Mouse (Mus musculus): ENCODE data around the gene Thap2. TPM values are rescaled to one million over a fixed set of nuclear protein-coding genes. Genes with fewer than 3 reads are reported as not detected.

Gene Thap2
- total and polyA plus RNA-seq, 3 experiments: 5.0 to 9.3 (median 7.9) TPM

DNA sequence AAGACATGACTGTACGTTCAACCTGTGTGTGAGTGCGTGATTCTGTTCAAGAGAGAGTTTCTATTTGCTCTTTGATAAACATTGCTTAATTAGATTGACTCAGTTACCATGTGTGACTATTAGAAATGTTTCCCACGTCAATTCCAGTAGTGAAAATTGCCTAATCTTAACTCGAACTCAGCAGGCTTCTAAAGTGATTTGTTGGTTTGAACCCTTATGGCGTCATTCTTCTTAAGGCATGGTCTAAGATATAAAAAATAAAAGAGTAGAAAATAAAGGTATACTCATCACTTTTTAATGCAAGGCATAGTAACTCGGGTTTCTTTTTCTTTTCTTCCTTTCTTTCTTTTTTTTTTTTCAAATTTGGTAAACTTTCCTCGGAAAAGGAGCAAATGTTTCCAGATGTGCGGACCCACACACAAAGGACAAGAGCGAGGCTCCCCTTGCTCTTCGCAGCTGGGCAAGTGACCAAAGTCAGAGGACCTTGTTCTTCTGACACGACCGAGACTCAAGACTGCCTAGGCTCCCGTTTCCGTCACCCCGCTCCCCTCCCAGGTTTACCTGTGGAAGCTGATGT, 511 bp downstream of the Thap2 start:
- Histone ChIP-seq H3K27me3 (ENCODE audit: control insufficient read depth, insufficient read depth, low read length) (no peaks in the 10 kb centered on the region), H3K9ac (ENCODE audit: low read depth, low read length) (peak overlapping the region; percentile 89), H3K36me3 (ENCODE audit: control insufficient read depth, insufficient read depth, low read length) (peaks cover 22% of the 10 kb centered on the region), H3K4me3 (peak overlapping the region; percentile 83), H3K79me2 (replicated peaks; ENCODE audit: control insufficient read depth, insufficient read depth, low read length) (peaks cover 2% of the 10 kb centered on the region; the same call in 1 of the 2 replicates), H3K27ac (peak overlapping the region; percentile 88), H3K4me1 (ENCODE audit: control insufficient read depth, insufficient read depth, low read length) (peaks cover 9% of the 10 kb centered on the region)
- no peak for DNase-seq
- intact Hi-C loops (cut with DNase I): loop anchor here (1.0 to 5.0 kb wide), 4 partner anchors 21 to 131 kb away; partner anchors contain the start of genes Rab21, Tbc1d15 and Tmem19
- WGBS: 1% methylated on average over 15 of the region's 15 CpGs
- 0 out of 2 replicates have a peak, but pooled peaks have one; percentile 14 for TF ChIP-seq POLR2A (IDR thresholded peaks at IDR 0.05; ENCODE audit: insufficient read depth, low read depth, low read length)
- no peak for TF ChIP-seq EP300 (IDR thresholded peaks at IDR 0.05; ENCODE audit: insufficient read depth, low read depth, low read length)

DNA sequence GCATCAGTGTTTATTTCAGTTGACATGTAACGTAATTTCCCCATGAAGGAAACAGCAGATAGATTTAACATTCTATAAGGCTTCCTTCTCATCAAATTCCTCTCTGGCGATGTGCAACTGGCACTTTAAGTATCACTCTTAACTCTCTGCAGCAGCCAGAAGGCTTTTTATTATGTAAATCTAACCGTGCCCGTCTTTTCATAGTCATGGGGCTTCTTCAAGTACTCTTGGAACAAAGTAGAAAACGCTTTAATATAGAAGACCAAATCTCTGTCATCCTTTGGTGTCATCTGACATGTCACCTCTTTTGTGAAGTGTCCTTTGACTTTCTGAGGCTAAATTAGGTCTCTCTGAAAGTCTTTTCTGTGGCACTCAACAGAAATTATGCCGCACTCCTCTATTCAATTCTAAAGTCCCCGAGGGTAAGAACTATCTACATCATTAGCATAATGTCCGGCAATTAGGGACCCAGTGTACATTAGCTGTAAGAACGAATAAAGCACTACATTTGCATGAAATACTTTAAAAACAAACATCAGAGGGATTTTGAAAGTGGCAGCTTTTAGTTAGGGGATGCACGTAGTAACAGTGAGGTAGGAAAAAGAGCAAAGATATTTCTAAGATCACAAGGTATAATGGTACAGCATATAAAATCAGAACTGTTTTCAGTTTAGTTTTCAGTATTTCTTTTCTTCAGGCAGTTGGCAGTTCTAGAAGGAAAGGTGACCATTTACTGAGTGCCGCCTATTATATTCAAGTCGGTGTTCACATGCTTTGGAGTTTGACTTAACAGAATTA, 1.2 kb downstream of the Thap2 start:
- H3K79me2 ChIP-seq (replicated peaks; ENCODE audit: control insufficient read depth, insufficient read depth, low read length): peaks cover 2% of the 10 kb centered on the region; the same call in 1 of the 2 replicates
- peak overlapping the region; percentile 88 for H3K27ac ChIP-seq
- peaks cover 10% of the 10 kb centered on the region for H3K4me1 ChIP-seq (ENCODE audit: control insufficient read depth, insufficient read depth, low read length)
- WGBS: 33% methylated on average over 12 of the region's 12 CpGs
- TF ChIP-seq POLR2A (IDR thresholded peaks at IDR 0.05; ENCODE audit: insufficient read depth, low read depth, low read length) (no peak), CTCF (IDR thresholded peaks at IDR 0.05) (no peak), EP300 (IDR thresholded peaks at IDR 0.05; ENCODE audit: insufficient read depth, low read depth, low read length) (no peak)
- DNase-seq: no peak
- intact Hi-C loops (cut with DNase I): loop anchor here (5.0 kb wide), 1 partner anchor 131 kb away; the partner anchor contains the start of gene Tbc1d15
- no peak overlapping the region for H3K9ac ChIP-seq (ENCODE audit: low read depth, low read length)
- peak overlapping the region; percentile 83 for H3K4me3 ChIP-seq
- H3K36me3 ChIP-seq (ENCODE audit: control insufficient read depth, insufficient read depth, low read length): peaks cover 19% of the 10 kb centered on the region
- no peaks in the 10 kb centered on the region for H3K27me3 ChIP-seq (ENCODE audit: control insufficient read depth, insufficient read depth, low read length)

DNA sequence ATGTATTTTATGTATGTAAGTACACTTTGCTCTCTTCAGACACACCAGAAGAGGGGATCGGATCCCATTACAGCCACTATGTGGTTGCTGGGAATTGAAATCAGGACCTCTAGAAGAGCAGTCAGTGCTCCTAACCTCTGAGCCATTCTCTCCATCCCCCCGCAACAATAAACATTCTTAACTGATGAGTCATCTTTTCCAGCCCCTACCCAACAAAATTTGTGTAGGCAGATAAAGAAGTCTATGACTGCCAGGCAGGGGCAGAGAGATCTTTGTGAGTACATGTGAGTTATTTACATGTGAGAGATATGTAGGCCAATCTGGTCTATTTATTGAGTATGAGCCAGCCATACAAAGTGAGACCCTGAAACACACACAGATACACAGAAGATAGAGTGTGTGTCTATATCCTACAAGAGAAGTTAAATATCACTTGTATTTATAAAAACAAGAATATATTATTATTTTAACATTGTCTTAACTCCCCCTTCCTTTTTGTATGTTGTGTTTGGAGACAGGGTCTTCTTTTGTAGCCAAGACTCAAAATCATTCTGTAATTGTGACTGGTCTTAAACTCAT, 2.6 kb downstream of the Thap2 start:
- no peak overlapping the region for H3K27ac ChIP-seq
- TF ChIP-seq CTCF (IDR thresholded peaks at IDR 0.05) (no peak), POLR2A (IDR thresholded peaks at IDR 0.05; ENCODE audit: insufficient read depth, low read depth, low read length) (no peak), EP300 (IDR thresholded peaks at IDR 0.05; ENCODE audit: insufficient read depth, low read depth, low read length) (no peak)
- peaks cover 11% of the 10 kb centered on the region for H3K36me3 ChIP-seq (ENCODE audit: control insufficient read depth, insufficient read depth, low read length)
- H3K27me3 ChIP-seq (ENCODE audit: control insufficient read depth, insufficient read depth, low read length): no peaks in the 10 kb centered on the region
- no peak overlapping the region for H3K9ac ChIP-seq (ENCODE audit: low read depth, low read length)
- H3K4me1 ChIP-seq (ENCODE audit: control insufficient read depth, insufficient read depth, low read length): peaks cover 7% of the 10 kb centered on the region
- no peak for DNase-seq
- H3K4me3 ChIP-seq: no peak overlapping the region
- 88% methylated on average over 2 of the region's 2 CpGs for WGBS
- intact Hi-C loops (cut with DNase I): loop anchor here (5.0 kb wide), 1 partner anchor 129 kb away; the partner anchor contains the start of gene Tbc1d15
- H3K79me2 ChIP-seq (replicated peaks; ENCODE audit: control insufficient read depth, insufficient read depth, low read length): peaks cover 2% of the 10 kb centered on the region; the same call in 1 of the 2 replicates

DNA sequence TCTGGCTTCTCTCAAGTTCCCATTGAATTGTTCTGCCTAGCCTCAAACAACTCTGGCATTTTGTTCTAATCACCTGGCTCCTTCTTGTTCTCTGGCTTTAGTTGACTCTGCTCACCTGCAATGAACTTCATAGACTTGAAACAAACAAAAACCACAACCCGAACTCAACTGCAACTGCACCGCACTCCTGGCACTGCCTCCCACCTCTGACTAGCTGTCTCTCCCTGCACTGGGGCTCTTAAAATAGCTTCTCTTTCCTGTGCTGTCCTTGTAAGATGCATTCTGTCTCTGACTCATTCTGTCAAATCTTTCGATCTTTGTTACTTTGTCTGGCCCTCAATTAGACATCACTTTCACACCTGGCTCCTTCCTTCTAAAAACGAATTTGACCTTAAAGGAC, 21.1 kb downstream of the Thap2 start:
- TF ChIP-seq POLR2A (IDR thresholded peaks at IDR 0.05; ENCODE audit: insufficient read depth, low read depth, low read length) (no peak), CTCF (IDR thresholded peaks at IDR 0.05) (no peak), EP300 (IDR thresholded peaks at IDR 0.05; ENCODE audit: insufficient read depth, low read depth, low read length) (no peak)
- no peak for DNase-seq

DNA sequence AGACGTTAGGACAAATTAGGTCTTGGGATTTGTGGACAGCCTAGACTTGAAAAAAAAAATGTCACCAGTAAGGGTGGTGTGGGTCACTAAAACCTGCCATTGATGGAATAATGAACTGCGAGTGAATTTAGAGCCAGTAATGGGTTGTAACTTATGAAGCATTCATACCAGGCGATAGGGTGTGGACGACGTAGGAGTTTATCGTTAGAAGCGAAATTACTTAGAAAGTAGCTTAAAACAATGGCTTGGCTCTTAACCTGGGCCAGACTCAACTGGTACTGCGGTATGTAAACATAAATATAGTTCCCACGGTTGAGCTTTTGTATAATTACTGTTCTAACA, 21.6 kb downstream of the Thap2 start:
- Histone ChIP-seq H3K36me3 (ENCODE audit: control insufficient read depth, insufficient read depth, low read length) (no peaks in the 10 kb centered on the region), H3K79me2 (replicated peaks; ENCODE audit: control insufficient read depth, insufficient read depth, low read length) (no peaks in the 10 kb centered on the region), H3K4me3 (peak overlapping the region; percentile 69), H3K4me1 (ENCODE audit: control insufficient read depth, insufficient read depth, low read length) (no peaks in the 10 kb centered on the region), H3K9ac (ENCODE audit: low read depth, low read length) (peak overlapping the region; percentile 77), H3K27me3 (ENCODE audit: control insufficient read depth, insufficient read depth, low read length) (no peaks in the 10 kb centered on the region), H3K27ac (peak overlapping the region; percentile 93)
- 4% methylated on average over 9 of the region's 9 CpGs for WGBS
- DNase-seq: no peak
- TF ChIP-seq CTCF (IDR thresholded peaks at IDR 0.05) (no peak), EP300 (IDR thresholded peaks at IDR 0.05; ENCODE audit: insufficient read depth, low read depth, low read length) (no peak), POLR2A (IDR thresholded peaks at IDR 0.05; ENCODE audit: insufficient read depth, low read depth, low read length) (no peak; the same call in 1 of the 2 replicates)
- intact Hi-C loops (cut with DNase I): loop anchor here (1.0 to 5.0 kb wide), 3 partner anchors 22 to 110 kb away; partner anchors contain the start of genes Rab21, Tbc1d15, Thap2 and Zfc3h1

More for the DNA sequence above, 21.1 kb downstream of the Thap2 start:
- peak overlapping the region; percentile 93 for H3K27ac ChIP-seq
- no peak overlapping the region for H3K9ac ChIP-seq (ENCODE audit: low read depth, low read length)
- peak overlapping the region; percentile 69 for H3K4me3 ChIP-seq
- H3K27me3 ChIP-seq (ENCODE audit: control insufficient read depth, insufficient read depth, low read length): no peaks in the 10 kb centered on the region
- H3K79me2 ChIP-seq (replicated peaks; ENCODE audit: control insufficient read depth, insufficient read depth, low read length): no peaks in the 10 kb centered on the region
- no peaks in the 10 kb centered on the region for H3K36me3 ChIP-seq (ENCODE audit: control insufficient read depth, insufficient read depth, low read length)
- intact Hi-C loops (cut with DNase I): loop anchor here (2.0 to 5.0 kb wide), 2 partner anchors 48 to 111 kb away; partner anchors contain the start of genes Rab21 and Tbc1d15
- H3K4me1 ChIP-seq (ENCODE audit: control insufficient read depth, insufficient read depth, low read length): no peaks in the 10 kb centered on the region
- WGBS: 52% methylated on average over 4 of the region's 4 CpGs

Data from heart, adult 2 months (tissue).